Mouse (Mus musculus): ENCODE measurements at regions not wholly inside any gene's neighbourhood (a gene's known extent, or its start where the extent isn't known, plus 50 kb on each side); places are given as distances from the start of the nearest gene placed in this dataset.

DNA sequence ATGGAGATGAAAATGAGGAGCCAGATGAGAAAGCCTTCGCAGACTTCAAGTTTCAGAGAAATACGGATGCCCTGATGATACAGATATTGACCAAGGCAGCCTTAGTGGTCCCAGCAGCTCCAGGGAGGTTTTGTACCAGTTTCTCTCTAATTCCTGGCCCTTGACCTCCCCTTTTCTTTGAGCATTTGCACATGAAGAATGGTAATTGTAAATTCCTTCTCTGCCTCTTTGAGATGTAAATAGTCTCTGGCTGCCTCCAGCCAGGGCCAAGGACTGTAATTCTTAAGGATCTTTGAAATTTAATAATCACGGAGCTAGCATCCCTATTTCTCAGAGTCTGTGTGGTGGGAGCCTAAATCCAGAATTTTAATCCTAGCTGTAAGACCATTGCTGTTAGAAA is 78.0 kb upstream of the Gm6793 start:
- ATAC-seq (replicated peaks in 1 of 2; ENCODE audit: insufficient read depth in 1 of 2, low FRiP score in 2 of 2, low TSS enrichment in 1 of 2, low read depth in 1 of 2, poor library complexity in 2 of 2, severe bottlenecking in 2 of 2) = no peak

DNA sequence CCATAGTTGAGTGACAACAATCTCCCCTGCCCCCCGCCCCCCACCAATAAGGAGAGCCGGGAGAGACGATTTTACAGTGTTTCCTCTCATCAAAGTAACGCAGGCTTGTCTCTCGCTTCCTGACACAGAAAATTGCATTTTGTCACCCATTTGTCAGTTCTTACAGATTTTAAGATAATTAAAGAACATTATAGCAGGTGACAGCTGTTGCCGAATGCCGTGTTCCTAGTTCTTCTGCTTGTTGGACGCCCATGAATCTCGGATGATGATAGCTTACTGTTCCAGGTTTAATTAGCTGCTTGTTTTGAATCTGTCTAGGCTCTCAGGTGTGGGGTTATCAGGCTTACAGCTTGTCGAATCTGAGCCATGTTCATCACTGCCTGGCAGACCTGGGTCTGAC is 63.8 kb upstream of the Gm6793 start:
- ATAC-seq (replicated peaks in 1 of 2; ENCODE audit: insufficient read depth in 1 of 2, low FRiP score in 2 of 2, low TSS enrichment in 1 of 2, low read depth in 1 of 2, poor library complexity in 2 of 2, severe bottlenecking in 2 of 2) = no peak

DNA sequence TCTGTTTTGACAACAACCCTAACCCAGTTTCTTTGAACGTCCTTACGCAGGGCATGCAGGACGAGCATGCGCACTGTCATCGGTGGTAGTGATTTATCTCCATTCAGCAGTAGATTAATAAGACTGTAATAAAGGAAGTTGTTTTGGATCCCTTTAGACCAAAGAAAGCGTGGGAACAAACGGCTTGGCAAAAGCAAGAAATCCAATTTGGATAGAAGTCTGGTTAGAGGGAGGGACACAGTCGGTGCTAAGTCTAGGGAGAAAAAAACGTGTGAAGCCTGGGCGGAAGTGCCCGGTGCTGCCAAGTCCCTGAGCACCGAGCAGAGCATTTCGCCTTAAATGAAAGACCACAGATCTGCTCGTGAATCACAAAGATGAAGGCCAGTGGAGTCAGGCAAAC is 57.4 kb upstream of the Gm6793 start:
- ATAC-seq (replicated peaks in 1 of 2; ENCODE audit: insufficient read depth in 1 of 2, low FRiP score in 2 of 2, low TSS enrichment in 1 of 2, low read depth in 1 of 2, poor library complexity in 2 of 2, severe bottlenecking in 2 of 2) = no peak

DNA sequence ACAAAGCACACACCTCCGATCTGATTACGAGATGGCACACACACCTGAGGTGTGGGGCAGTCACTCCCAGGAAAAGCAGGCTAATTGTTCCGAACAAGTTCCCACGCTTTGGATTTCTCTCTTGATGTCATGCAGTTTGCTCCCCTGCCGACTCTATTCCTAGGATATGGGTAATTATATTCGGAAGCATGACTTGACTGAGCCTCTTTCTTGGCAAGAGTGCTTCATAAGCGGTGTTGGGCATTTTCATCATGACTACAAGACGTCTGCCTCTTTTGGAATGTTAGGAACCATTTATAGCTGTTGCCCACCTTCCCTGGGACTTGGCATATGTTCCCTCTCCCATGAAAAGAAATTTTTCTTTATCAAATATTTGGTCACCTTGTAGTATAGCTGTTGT is 55.4 kb upstream of the Gm6793 start:
- no peak for ATAC-seq (replicated peaks in 1 of 2; ENCODE audit: insufficient read depth in 1 of 2, low FRiP score in 2 of 2, low TSS enrichment in 1 of 2, low read depth in 1 of 2, poor library complexity in 2 of 2, severe bottlenecking in 2 of 2)

Data from hematopoietic stem cell, adult 5-6 weeks (primary cell).